Mouse (Mus musculus) liver, embryonic 11.5 days (tissue): ENCODE results near the gene Cfap97d2. TPM values are rescaled to one million over a fixed set of nuclear protein-coding genes. Genes with fewer than 3 reads are reported as not detected.

Experiments
- ATAC-seq: fragments of 200-750 bp; cut with Nextera tagmentation; replicated peaks from 2 replicates; pipeline ENCODE4 v1.8.0; 2017; ENCODE audit warnings: moderate number of reproducible peaks, mild to moderate bottlenecking, moderate TSS enrichment, moderate library complexity; ENCODE audit not compliant: low FRiP score
- DNase-seq: peaks from one replicate; pipeline ENCODE4 v3.0.0-alpha.2; 2017; ENCODE audit warnings: low spot score
- H3K27ac ChIP-seq: fragments of 300-500 bp; sonication (generic); 2 replicates; pipeline ENCODE4 v1.5.1; 2014; ENCODE audit warnings: mild to moderate bottlenecking, low read depth, low read length, control low read depth
- H3K27me3 ChIP-seq: fragments of 300-500 bp; sonication (generic); replicated peaks from 2 replicates; pipeline ENCODE4 v1.6.1; 2014; ENCODE audit warnings: low read length, mixed read lengths; ENCODE audit not compliant: control insufficient read depth, insufficient read depth
- H3K36me3 ChIP-seq: fragments of 300-500 bp; sonication (generic); 2 replicates; pipeline ENCODE4 v1.6.1; 2014; ENCODE audit warnings: mild to moderate bottlenecking, low read length, moderate library complexity, mixed read lengths; ENCODE audit not compliant: control insufficient read depth, insufficient read depth
- H3K4me1 ChIP-seq: fragments of 300-500 bp; sonication (generic); replicated peaks from 2 replicates; pipeline ENCODE4 v1.6.1; 2014; ENCODE audit warnings: low read length, mixed read lengths; ENCODE audit not compliant: control insufficient read depth, insufficient read depth
- H3K4me2 ChIP-seq: fragments of 300-500 bp; sonication (generic); 2 replicates; pipeline ENCODE4 v1.6.1; 2014; ENCODE audit warnings: mild to moderate bottlenecking, control low read depth, moderate library complexity
- H3K4me3 ChIP-seq: fragments of 300-500 bp; sonication (generic); 2 replicates; pipeline ENCODE4 v1.5.1; 2014; ENCODE audit warnings: low read depth, low read length, control low read depth
- H3K9ac ChIP-seq: fragments of 300-500 bp; sonication (generic); 2 replicates; pipeline ENCODE4 v1.6.1; 2014; ENCODE audit warnings: low read depth, low read length, control low read depth
- H3K9me3 ChIP-seq: fragments of 300-500 bp; sonication (generic); 2 replicates; pipeline ENCODE4 v1.6.1; 2016; ENCODE audit warnings: low read length, inconsistent platforms, mixed read lengths; ENCODE audit not compliant: control insufficient read depth
- WGBS: fragments of 180-500 bp; shearing (Covaris S2); extraction: QIAGEN DNeasy Blood & Tissue Kit; methylation state at CpG from one replicate; pipeline ENCODE4 v1.1.7; 2014; 5-methylcytosine and 5-hydroxymethylcytosine counted together
- polyA plus RNA-seq: library from polyadenylated mRNA; unstranded; fragments of >200 nt; fragmentation: Nextera tagmentation; extraction: Ambion mirVana; gene quantifications from 2 replicates; pipeline ENCODE4 v1.2.1, GENCODE M21; 2014

The Cfap97d2 gene
- polyA plus RNA-seq, 1 experiment from 2014 or later: not detected

DNA sequence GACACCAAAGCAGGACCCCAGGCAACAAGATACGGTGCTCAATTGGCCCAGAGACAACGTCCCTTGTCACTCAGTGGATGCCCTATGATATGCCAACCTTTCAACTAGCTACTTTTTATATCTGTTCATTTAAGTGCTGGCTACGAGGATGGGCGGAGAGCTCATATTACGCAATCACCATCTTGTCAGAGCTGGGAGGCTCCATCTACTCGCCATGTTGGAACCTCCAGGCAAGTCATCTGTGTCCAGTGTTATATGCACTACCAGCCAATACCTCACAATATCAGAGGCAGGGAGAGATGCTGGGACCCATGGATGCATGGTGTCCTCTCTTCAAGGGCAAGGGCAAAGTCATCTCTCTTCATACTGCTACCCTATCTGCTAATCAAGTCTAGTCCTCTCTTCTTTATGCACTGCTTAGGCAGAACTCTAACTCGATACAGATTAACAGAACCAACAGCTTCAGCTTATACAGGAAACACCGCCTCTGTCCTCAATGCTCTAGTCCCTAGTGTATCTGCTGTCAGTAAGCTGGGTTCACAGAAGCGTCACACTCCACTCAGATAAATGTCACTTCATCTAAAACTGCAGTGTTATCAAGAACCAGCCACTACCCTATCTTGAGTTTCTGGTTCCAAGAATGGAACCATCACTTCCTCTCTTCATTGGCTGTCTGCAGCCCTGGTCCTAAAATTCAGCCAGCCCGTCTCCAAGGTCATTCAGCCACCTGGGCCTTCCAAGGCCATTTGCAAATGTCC, 34.3 kb upstream of the Cfap97d2 start:
- DNase-seq (no peak), ATAC-seq (peak; percentile 72)
- H3K9me3 ChIP-seq: no peaks in the 10 kb centered on the region
- H3K4me3 ChIP-seq: no peak overlapping the region
- 58% methylated on average over 10 of the region's 10 CpGs for WGBS
- H3K36me3 ChIP-seq: no peaks in the 10 kb centered on the region
- no peak overlapping the region for H3K9ac ChIP-seq
- H3K27ac ChIP-seq: peak overlapping the region; percentile 28; the same call in 1 of the 2 replicates
- H3K4me1 ChIP-seq: peaks cover 62% of the 10 kb centered on the region
- H3K27me3 ChIP-seq: no peaks in the 10 kb centered on the region
- peak overlapping the region; percentile 41 for H3K4me2 ChIP-seq

DNA sequence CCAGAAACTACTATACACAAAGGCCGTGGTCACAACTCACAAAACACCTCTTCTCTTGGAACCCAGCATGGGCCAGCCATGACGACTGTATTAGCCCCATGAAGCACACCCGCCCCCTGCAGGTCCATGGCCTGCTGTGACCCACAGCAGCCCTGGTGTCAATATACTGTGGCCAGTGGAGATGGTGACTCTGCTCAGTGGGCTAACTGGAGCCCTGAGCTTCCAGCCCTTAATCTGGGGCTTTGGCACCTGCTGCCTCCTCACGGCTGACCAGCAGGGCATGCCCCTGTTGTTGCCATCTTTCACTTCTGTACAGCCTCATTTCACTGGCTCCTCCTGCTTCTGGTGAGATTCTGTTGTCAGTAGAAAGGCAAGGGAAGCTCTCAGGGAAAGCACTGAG, 32.5 kb upstream of the Cfap97d2 start:
- peak overlapping the region; percentile 1; the same call in 1 of the 2 replicates for H3K27ac ChIP-seq
- DNase-seq (no peak), ATAC-seq (no peak)
- H3K36me3 ChIP-seq: no peaks in the 10 kb centered on the region
- no peaks in the 10 kb centered on the region for H3K27me3 ChIP-seq
- H3K4me1 ChIP-seq: peaks cover 60% of the 10 kb centered on the region
- peak overlapping the region; percentile 33 for H3K4me2 ChIP-seq
- 64% methylated on average over 4 of the region's 4 CpGs for WGBS
- H3K9me3 ChIP-seq: no peaks in the 10 kb centered on the region
- no peak overlapping the region for H3K4me3 ChIP-seq
- H3K9ac ChIP-seq: no peak overlapping the region

DNA sequence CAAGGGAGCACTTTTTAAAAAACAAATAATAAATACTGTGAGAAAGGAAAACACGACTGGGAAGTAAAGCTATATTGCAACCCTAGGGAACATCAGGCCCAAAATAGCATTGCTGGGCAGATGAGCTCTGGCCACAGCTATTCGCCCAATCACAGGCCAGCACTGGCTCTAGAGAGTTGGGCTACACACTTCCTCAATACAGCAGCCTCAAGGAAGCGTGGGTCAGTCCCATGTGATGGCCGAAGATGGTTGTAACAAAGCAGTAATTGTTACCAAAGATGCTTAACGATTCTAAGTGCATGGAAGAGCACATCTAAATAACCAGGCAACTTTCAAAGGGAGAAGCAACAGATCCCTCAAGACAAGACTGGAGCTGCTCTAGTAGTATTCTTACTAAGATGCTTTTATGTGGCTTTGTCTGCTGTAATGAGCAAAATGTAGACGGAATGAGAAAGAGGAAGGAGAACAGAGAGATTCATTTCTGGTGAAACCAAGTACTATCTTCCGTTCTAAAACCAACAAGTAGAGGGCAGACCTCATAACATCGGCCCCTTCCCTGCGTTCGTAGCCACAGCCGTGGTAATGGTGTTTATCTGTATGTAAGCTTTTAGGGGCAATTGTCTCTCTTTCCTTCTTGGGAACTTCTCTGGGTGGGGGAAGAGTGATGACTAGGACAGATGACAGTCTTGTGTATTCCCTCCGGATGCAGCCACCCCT, 31.2 kb upstream of the Cfap97d2 start:
- H3K9ac ChIP-seq: 0 out of 2 replicates have a peak overlapping the region, but pooled peaks have one; percentile 30
- H3K27me3 ChIP-seq: no peaks in the 10 kb centered on the region
- peak overlapping the region; percentile 82 for H3K4me3 ChIP-seq
- peak overlapping the region; percentile 68; the same call in 1 of the 2 replicates for H3K27ac ChIP-seq
- no peaks in the 10 kb centered on the region for H3K36me3 ChIP-seq
- DNase-seq: no peak
- H3K4me2 ChIP-seq: peak overlapping the region; percentile 88
- ATAC-seq: no peak
- H3K9me3 ChIP-seq: no peaks in the 10 kb centered on the region
- peaks cover 60% of the 10 kb centered on the region for H3K4me1 ChIP-seq
- 32% methylated on average over 12 of the region's 12 CpGs for WGBS

DNA sequence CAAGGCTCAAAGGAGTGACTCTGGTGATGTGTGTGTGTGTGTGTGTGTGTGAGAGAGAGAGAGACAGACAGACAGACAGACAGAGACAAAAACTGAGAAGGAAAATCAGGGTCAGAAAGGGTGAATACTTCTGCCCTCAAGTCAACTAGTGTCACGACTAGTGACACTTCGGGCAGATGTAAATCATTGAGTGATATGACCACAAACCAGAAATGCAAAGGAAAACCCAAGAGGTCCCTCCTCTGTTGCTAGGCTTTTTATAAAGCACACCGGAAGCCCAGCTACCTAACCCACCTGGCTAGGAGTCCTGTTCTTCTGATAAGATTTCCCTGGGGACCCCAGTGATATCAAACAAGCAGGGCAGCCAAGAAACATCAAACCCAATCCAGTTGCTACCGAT, 30.6 kb upstream of the Cfap97d2 start:
- Histone ChIP-seq H3K27me3 (no peaks in the 10 kb centered on the region), H3K4me3 (peak overlapping the region; percentile 82), H3K27ac (peak overlapping the region; percentile 68; the same call in 1 of the 2 replicates), H3K9ac (peak overlapping the region; percentile 73), H3K9me3 (no peaks in the 10 kb centered on the region), H3K36me3 (no peaks in the 10 kb centered on the region), H3K4me1 (peaks cover 59% of the 10 kb centered on the region), H3K4me2 (peak overlapping the region; percentile 88)
- ATAC-seq (no peak), DNase-seq (no peak)
- 35% methylated on average over 4 of the region's 4 CpGs for WGBS

DNA sequence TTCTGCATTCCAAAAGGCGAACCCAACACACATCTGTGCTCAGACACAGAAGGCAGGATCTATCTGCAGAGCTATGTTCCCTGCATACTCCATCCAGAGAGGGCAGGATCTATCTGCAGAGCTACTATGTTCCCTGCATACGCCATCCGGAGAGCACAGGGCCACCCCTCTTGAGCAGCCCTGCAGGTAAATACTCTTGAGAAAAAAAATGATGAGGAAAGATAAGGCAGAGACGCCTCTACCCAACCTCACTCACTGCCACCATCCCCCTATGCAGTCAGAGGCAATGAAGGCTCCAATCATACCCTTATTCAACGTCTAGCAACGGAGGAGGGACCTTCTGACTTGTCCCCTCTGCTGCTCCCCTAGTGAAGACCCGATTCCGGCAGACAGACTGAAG, 30.2 kb upstream of the Cfap97d2 start:
- peaks cover 56% of the 10 kb centered on the region for H3K4me1 ChIP-seq
- no peaks in the 10 kb centered on the region for H3K27me3 ChIP-seq
- peak overlapping the region; percentile 73 for H3K9ac ChIP-seq
- WGBS: 33% methylated on average over 8 of the region's 8 CpGs
- H3K9me3 ChIP-seq: no peaks in the 10 kb centered on the region
- peak overlapping the region; percentile 82 for H3K4me3 ChIP-seq
- no peaks in the 10 kb centered on the region for H3K36me3 ChIP-seq
- H3K27ac ChIP-seq: peak overlapping the region; percentile 68
- H3K4me2 ChIP-seq: peak overlapping the region; percentile 88
- ATAC-seq (no peak), DNase-seq (no peak)

DNA sequence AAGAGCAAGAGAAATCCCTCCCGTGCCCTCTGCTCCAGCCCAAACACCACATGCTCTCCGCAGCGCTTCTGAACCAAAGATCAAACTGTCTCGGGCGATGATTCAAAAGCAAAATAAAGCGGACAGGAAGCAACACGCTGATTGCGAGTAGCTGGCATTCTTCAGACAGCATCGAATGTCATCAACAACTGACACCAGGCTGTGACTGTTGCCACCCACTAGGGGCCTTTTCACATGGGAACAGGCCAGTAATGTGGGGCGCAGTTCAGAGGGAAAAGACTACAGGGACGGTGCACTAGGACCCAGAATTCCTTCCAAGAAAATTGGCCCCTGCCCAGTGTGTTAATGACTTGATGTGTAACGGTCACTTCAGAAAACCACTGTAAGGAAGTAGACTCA, 29.4 kb upstream of the Cfap97d2 start:
- peak overlapping the region; percentile 68 for H3K27ac ChIP-seq
- under 1% methylated on average over 12 of the region's 12 CpGs for WGBS
- no peak for ATAC-seq
- DNase-seq: peak; percentile 60
- no peaks in the 10 kb centered on the region for H3K36me3 ChIP-seq
- no peaks in the 10 kb centered on the region for H3K27me3 ChIP-seq
- peak overlapping the region; percentile 73 for H3K9ac ChIP-seq
- H3K4me1 ChIP-seq: peaks cover 48% of the 10 kb centered on the region
- no peaks in the 10 kb centered on the region for H3K9me3 ChIP-seq
- H3K4me2 ChIP-seq: peak overlapping the region; percentile 88
- H3K4me3 ChIP-seq: peak overlapping the region; percentile 82

DNA sequence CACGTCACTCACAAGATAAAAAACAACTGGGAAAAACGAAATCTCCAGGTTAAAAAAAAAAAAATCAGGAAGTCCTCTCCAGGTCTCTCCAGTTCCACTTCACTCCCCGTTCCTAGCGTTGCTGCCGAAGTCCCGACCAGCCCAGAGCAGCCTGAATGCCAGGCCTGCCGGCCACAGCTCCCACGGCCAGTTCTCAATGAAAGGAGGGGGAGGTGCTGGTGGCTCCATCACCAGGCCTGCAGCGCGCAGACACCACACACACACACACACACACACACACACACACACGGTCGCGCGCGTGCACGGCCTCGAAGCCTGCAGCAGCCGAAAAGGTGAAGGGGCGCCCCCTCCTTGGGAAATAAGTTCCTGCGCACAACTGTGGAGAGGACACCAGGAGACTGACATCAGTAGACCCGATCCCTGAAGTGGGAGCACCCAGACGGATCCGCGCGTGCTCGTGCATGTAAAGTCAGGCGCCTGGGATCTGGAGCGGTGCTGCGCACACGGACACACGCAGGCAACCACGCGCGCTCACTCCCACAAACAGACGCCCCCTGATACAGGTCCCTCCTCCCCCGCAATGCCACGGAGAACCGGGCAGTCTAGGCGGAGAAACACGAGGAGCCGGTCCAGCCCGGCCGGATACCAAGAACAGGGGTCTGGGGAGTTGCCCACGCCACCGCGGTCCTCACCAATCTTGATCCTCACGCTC, 28.8 kb upstream of the Cfap97d2 start:
- peaks cover 42% of the 10 kb centered on the region for H3K4me1 ChIP-seq
- peak overlapping the region; percentile 77 for H3K27ac ChIP-seq
- H3K4me3 ChIP-seq: peak overlapping the region; percentile 82
- H3K9ac ChIP-seq: peak overlapping the region; percentile 73
- ATAC-seq (peak; percentile 32), DNase-seq (peak; percentile 70)
- no peaks in the 10 kb centered on the region for H3K36me3 ChIP-seq
- WGBS: under 1% methylated on average over 46 of the region's 47 CpGs
- H3K27me3 ChIP-seq: no peaks in the 10 kb centered on the region
- H3K4me2 ChIP-seq: peak overlapping the region; percentile 88
- no peaks in the 10 kb centered on the region for H3K9me3 ChIP-seq

DNA sequence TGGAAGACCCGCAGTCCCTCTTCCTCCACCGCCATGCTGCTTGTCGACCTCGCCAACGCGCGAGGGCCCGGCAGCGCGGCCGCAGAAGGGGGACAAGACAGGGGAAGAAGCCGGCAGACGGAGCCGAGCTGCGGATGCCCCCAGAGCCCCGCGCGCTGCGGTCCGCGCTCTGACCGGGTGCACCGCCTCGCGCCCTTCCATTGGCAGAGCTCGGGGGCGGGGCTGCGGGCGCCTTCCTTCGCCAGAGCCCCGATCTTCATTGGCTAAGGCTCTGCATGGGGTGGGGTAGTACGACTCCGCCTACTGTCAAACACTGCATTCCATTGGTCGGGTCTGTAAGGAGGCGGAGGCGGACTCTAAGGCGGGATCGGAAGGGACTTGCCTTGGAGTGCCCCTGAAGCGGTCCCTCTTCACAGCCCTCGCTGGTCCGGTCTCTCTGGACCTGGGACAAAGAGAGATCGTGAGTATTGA, 28.2 kb upstream of the Cfap97d2 start, which contains the start of gene Rasa3:
Gene Rasa3, minus strand, starts transcription at position 191 of the 471 bp plus-strand sequence.
- H3K4me2 ChIP-seq: peak within 1 kb of the TSS; percentile 88
- H3K9ac ChIP-seq: peak within 1 kb of the TSS; percentile 73
- H3K27ac ChIP-seq: peak within 1 kb of the TSS; percentile 77
- H3K36me3 ChIP-seq: no peaks in the 10 kb centered on the region
- WGBS: under 1% methylated on average over 42 of the region's 42 CpGs
- peaks cover 38% of the 10 kb centered on the region for H3K4me1 ChIP-seq
- peak within 1 kb of the TSS; percentile 82 for H3K4me3 ChIP-seq
- ATAC-seq (peak; percentile 97), DNase-seq (peak; percentile 90)
- no peaks in the 10 kb centered on the region for H3K9me3 ChIP-seq
- H3K27me3 ChIP-seq: no peaks in the 10 kb centered on the region
